Mouse (Mus musculus) testis, adult 2 months (tissue): ENCODE results near the gene Bri3bp. TPM values are rescaled to one million over a fixed set of nuclear protein-coding genes. Genes with fewer than 3 reads are reported as not detected.
"Not testable (repeated sequence)": the region's sequence is repeated elsewhere in the genome, so short reads cannot be mapped to it uniquely, and the experiment has no call there.

ENCODE experiments used
- H3K27ac ChIP-seq: fragments of 200-500 bp; 2 replicates; pipeline ENCODE4 v1.5.1; 2012; ENCODE audit warnings: low read depth, low read length; ENCODE audit not compliant: control insufficient read depth, insufficient read depth
- H3K27me3 ChIP-seq: fragments of 200-500 bp; 2 replicates; pipeline ENCODE4 v1.6.1; 2012; ENCODE audit warnings: mild to moderate bottlenecking, low read length, moderate library complexity; ENCODE audit not compliant: control insufficient read depth, insufficient read depth
- H3K36me3 ChIP-seq: fragments of 200-500 bp; 2 replicates; pipeline ENCODE4 v1.6.1; 2012; ENCODE audit warnings: mild to moderate bottlenecking, low read length; ENCODE audit not compliant: control insufficient read depth, insufficient read depth
- H3K4me1 ChIP-seq: fragments of 200-500 bp; 2 replicates; pipeline ENCODE4 v1.6.1; 2012; ENCODE audit warnings: low read length; ENCODE audit not compliant: control insufficient read depth, insufficient read depth
- H3K4me3 ChIP-seq: fragments of 200-500 bp; 2 replicates; pipeline ENCODE4 v1.5.1; 2012; ENCODE audit warnings: low read depth, mild to moderate bottlenecking, low read length, moderate library complexity, mixed read lengths; ENCODE audit not compliant: control insufficient read depth
- CTCF ChIP-seq: fragments of 200-500 bp; IDR thresholded peaks from 2 replicates; pipeline ENCODE4 v1.5.1; 2012; ENCODE audit warnings: low read depth, mild to moderate bottlenecking, inconsistent platforms, low read length, moderate library complexity; ENCODE audit not compliant: control insufficient read depth, insufficient read depth, insufficient replicate concordance
- POLR2A ChIP-seq: fragments of 200-500 bp; IDR thresholded peaks from 2 replicates; pipeline ENCODE4 v1.6.1; 2012; ENCODE audit warnings: low read depth, mild to moderate bottlenecking, inconsistent platforms, low read length, moderate library complexity; ENCODE audit not compliant: control insufficient read depth
- polyA plus RNA-seq: library from polyadenylated mRNA; depleted of rRNA; stranded (reverse); fragments of >200 nt; gene quantifications from 2 replicates; pipeline ENCODE4 v1.2.3, GENCODE M21; 2012

Bri3bp gene
- polyA plus RNA-seq, 1 experiment, result 41.4 TPM

- Histone ChIP-seq H3K27me3 (no peaks in the 10 kb centered on the region), H3K4me1 (peaks cover 3% of the 10 kb centered on the region; the same call in 1 of the 2 replicates), H3K36me3 (peaks cover 2% of the 10 kb centered on the region), H3K4me3 (peak within 1 kb of the TSS; percentile 90), H3K27ac (peak within 1 kb of the TSS; percentile 89)
- TF ChIP-seq POLR2A (peak; percentile 87), CTCF (no peak)
Measured at GRCm38 (mm10) chr5:125433793-125434337, 7.5 kb upstream of the Bri3bp start, which contains the start of gene Dhx37. Gene Dhx37, minus strand, starts transcription at chr5:125434121.

GRCm38 (mm10) chr5:125434347-125434746, 7.0 kb upstream of the Bri3bp start:
- Histone ChIP-seq H3K4me3 (peak overlapping the region; percentile 90), H3K27ac (peak overlapping the region; percentile 89)
- peak; percentile 28; the same call in 1 of the 2 replicates for TF ChIP-seq CTCF
- not testable (repeated sequence) for H3K4me1 ChIP-seq, H3K36me3 ChIP-seq, H3K27me3 ChIP-seq

GRCm38 (mm10) chr5:125440583-125441233, 660 bp upstream of the Bri3bp start:
- H3K4me3 ChIP-seq, result peak overlapping the region; percentile 93
- H3K36me3 ChIP-seq, result no peaks in the 10 kb centered on the region
- TF ChIP-seq POLR2A, result no peak
- no peak for TF ChIP-seq CTCF
- peaks cover 12% of the 10 kb centered on the region for H3K4me1 ChIP-seq
- H3K27me3 ChIP-seq, result no peaks in the 10 kb centered on the region
- H3K27ac ChIP-seq, result peak overlapping the region; percentile 65

GRCm38 (mm10) chr5:125442136-125442995, 998 bp downstream of the Bri3bp start:
- no peaks in the 10 kb centered on the region for H3K36me3 ChIP-seq
- peaks cover 12% of the 10 kb centered on the region for H3K4me1 ChIP-seq
- TF ChIP-seq POLR2A, result no peak
- no peak for TF ChIP-seq CTCF
- no peaks in the 10 kb centered on the region for H3K27me3 ChIP-seq
- peak overlapping the region; percentile 93 for H3K4me3 ChIP-seq
- peak overlapping the region; percentile 75 for H3K27ac ChIP-seq

- no peaks in the 10 kb centered on the region for H3K36me3 ChIP-seq
- H3K27ac ChIP-seq, result no peak overlapping the region
- TF ChIP-seq CTCF (no peak), POLR2A (no peak)
- no peak overlapping the region for H3K4me3 ChIP-seq
- H3K4me1 ChIP-seq, result peaks cover 12% of the 10 kb centered on the region
- H3K27me3 ChIP-seq, result no peaks in the 10 kb centered on the region
Measured at GRCm38 (mm10) chr5:125443335-125443734, 2.0 kb downstream of the Bri3bp start.

GRCm38 (mm10) chr5:125443915-125444314, 2.5 kb downstream of the Bri3bp start:
- TF ChIP-seq CTCF, result no peak
- TF ChIP-seq POLR2A, result no peak
- Histone ChIP-seq H3K4me3 (no peak overlapping the region), H3K4me1 (peaks cover 12% of the 10 kb centered on the region), H3K27me3 (no peaks in the 10 kb centered on the region), H3K36me3 (no peaks in the 10 kb centered on the region), H3K27ac (no peak overlapping the region)

GRCm38 (mm10) chr5:125444554-125444953, 3.2 kb downstream of the Bri3bp start:
- no peak overlapping the region for H3K4me3 ChIP-seq
- no peaks in the 10 kb centered on the region for H3K36me3 ChIP-seq
- H3K27ac ChIP-seq, result no peak overlapping the region
- no peaks in the 10 kb centered on the region for H3K27me3 ChIP-seq
- TF ChIP-seq POLR2A (no peak), CTCF (no peak)
- H3K4me1 ChIP-seq, result peaks cover 12% of the 10 kb centered on the region
